Mouse (Mus musculus) layer of hippocampus, adult 9-10 months (tissue): ENCODE results near the gene Rgs9bp.
"Not testable (repeated sequence)": the region's sequence is repeated elsewhere in the genome, so short reads cannot be mapped to it uniquely, and the experiment has no call there.

Experiments
- DNase-seq: peaks from one replicate; pipeline ENCODE4 v3.0.0; 2022; ENCODE audit warnings: low spot score

Gene Rgs9bp

GRCm38 (mm10) chr7:35583476-35584025, 1.8 kb downstream of the Rgs9bp start:
- DNase-seq = no peak

GRCm38 (mm10) chr7:35582719-35583118, 2.7 kb downstream of the Rgs9bp start:
- no peak for DNase-seq

GRCm38 (mm10) chr7:35579849-35580248, 5.5 kb downstream of the Rgs9bp start:
- DNase-seq = no peak

- not testable (repeated sequence) for DNase-seq
Measured at GRCm38 (mm10) chr7:35570883-35571282, 14.5 kb downstream of the Rgs9bp start.

GRCm38 (mm10) chr7:35569724-35570123, 15.7 kb downstream of the Rgs9bp start:
- not testable (repeated sequence) for DNase-seq

GRCm38 (mm10) chr7:35565965-35566364, 19.4 kb downstream of the Rgs9bp start:
- not testable (repeated sequence) for DNase-seq

GRCm38 (mm10) chr7:35564872-35565271, 20.5 kb downstream of the Rgs9bp start:
- DNase-seq = not testable (repeated sequence)

- no peak for DNase-seq
Measured at GRCm38 (mm10) chr7:35564067-35564865, 21.1 kb downstream of the Rgs9bp start.

GRCm38 (mm10) chr7:35563071-35563470, 22.3 kb downstream of the Rgs9bp start:
- no peak for DNase-seq

- DNase-seq = no peak
Measured at GRCm38 (mm10) chr7:35559838-35560237, 25.5 kb downstream of the Rgs9bp start.

GRCm38 (mm10) chr7:35558681-35559080, 26.7 kb downstream of the Rgs9bp start:
- DNase-seq = no peak

- no peak for DNase-seq
Measured at GRCm38 (mm10) chr7:35557577-35557976, 27.8 kb downstream of the Rgs9bp start.

- no peak for DNase-seq
Measured at GRCm38 (mm10) chr7:35556905-35557304, 28.5 kb downstream of the Rgs9bp start.

GRCm38 (mm10) chr7:35556205-35556603, 29.2 kb downstream of the Rgs9bp start, which contains the start of gene Nudt19:
Gene Nudt19, minus strand, starts transcription at chr7:35556304.
- no peak for DNase-seq

- DNase-seq = peak; percentile 54
Measured at GRCm38 (mm10) chr7:35555224-35556204, 29.9 kb downstream of the Rgs9bp start.

GRCm38 (mm10) chr7:35554605-35555175, 30.7 kb downstream of the Rgs9bp start:
- DNase-seq = peak; percentile 9

GRCm38 (mm10) chr7:35553751-35554604, 31.4 kb downstream of the Rgs9bp start:
- DNase-seq = peak; percentile 15

GRCm38 (mm10) chr7:35545881-35546280, 39.5 kb downstream of the Rgs9bp start:
- peak; percentile 63 for DNase-seq

GRCm38 (mm10) chr7:35537562-35537961, 47.8 kb downstream of the Rgs9bp start, which contains the start of gene Tdrd12:
Gene Tdrd12, minus strand, starts transcription at chr7:35537745.
- DNase-seq = no peak

GRCm38 (mm10) chr7:35535750-35536512, 49.5 kb downstream of the Rgs9bp start:
- DNase-seq = no peak
